Mouse (Mus musculus): ENCODE measurements around the gene Psmb5. TPM values are rescaled to one million over a fixed set of nuclear protein-coding genes. Genes with fewer than 3 reads are reported as not detected.

The Psmb5 gene
- total RNA-seq, 2 experiments from 2014 or later, result 185 to 188 TPM

DNA sequence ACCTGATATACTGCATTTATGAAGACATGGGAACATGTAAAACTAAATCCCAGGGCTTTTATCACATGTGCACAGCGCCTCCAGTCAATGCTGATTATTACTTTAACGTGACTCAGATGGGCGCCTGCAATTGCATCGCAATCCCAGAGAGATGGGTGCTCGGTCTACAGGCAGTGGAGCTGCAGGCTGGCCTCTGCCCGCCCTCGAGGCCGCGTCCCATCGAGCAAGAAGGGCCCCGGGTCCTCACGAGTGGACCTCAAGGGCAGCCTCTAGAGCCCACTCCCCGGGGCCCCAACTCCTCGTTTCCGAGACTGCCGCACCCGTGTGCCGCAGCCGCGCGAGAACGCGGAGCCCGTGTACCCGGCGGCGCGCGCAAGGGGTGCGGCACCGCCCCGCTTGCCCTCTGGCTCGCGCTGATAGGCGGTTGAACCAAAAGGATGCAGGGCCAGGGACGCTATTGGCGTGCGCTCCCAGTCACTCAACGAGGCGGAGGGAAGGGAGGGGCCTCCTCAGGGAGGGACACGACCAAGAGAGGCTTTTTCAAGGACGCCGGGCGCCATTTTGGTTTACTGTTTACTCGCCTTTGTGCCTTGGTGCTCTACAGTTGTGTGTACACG lies 14.7 kb downstream of the Psmb5 start:
- intact Hi-C loops (cut with DNase I), result no loop called here
- DNase-seq (ENCODE audit: low spot score in 2 of 2), result peak; percentile 96 to 98

DNA sequence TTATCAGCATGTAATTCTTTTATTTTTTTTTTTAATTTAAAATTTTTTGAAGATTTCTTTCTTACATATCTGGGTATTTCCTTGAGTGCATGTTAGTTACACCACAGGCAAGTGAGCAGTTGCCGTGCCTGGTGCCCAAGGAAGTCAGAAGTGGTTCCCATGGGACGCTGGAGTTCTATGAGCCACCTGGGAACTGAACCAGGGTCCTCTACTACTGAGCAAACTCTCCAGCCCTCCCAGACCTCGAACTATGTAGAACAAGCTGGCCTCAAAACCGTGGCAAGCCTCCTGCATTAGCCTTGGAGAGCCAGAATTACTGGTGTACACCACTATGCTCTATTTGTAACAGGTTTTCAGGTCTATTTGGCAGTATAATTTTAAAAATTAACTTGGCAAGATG lies 15.2 kb downstream of the Psmb5 start:
- no peak for DNase-seq (ENCODE audit: low spot score in 2 of 2)
- intact Hi-C loops (cut with DNase I), result no loop called here

- intact Hi-C loops (cut with DNase I), result no loop called here
- no peak for DNase-seq (ENCODE audit: low spot score in 2 of 2)
Measured at GRCm38 (mm10) chr14:54601601-54602000, 16.2 kb downstream of the Psmb5 start.

DNA sequence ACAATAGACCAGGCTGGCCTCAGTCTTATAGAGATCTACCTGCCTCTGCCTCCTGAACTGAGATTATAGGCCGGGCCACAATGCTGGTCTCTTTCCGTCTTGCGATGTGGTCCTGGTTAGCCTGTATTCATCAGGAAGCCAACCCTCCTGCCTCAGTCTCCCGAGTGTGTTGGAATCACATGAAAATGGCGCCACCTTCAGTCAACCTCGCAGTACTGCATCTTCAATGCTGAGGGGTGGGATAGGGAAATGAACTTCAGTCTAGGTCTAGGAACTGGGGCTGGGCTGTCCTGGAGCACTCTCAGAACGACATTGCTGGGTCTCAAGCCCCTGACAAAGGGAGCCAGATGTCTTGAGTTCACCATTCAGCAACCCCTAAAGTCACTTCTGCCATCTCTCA lies 20.7 kb downstream of the Psmb5 start:
- no peak for DNase-seq (ENCODE audit: low spot score in 2 of 2)
- intact Hi-C loops (cut with DNase I), result no loop called here

GRCm38 (mm10) chr14:54594631-54595414 lies 23.0 kb downstream of the Psmb5 start:
- DNase-seq (ENCODE audit: low spot score in 2 of 2), result peak; percentile 45 to 59
- intact Hi-C loops (cut with DNase I), result no loop called here

- intact Hi-C loops (cut with DNase I), result no loop called here
Measured at GRCm38 (mm10) chr14:54594055-54594454, 23.8 kb downstream of the Psmb5 start.

DNA sequence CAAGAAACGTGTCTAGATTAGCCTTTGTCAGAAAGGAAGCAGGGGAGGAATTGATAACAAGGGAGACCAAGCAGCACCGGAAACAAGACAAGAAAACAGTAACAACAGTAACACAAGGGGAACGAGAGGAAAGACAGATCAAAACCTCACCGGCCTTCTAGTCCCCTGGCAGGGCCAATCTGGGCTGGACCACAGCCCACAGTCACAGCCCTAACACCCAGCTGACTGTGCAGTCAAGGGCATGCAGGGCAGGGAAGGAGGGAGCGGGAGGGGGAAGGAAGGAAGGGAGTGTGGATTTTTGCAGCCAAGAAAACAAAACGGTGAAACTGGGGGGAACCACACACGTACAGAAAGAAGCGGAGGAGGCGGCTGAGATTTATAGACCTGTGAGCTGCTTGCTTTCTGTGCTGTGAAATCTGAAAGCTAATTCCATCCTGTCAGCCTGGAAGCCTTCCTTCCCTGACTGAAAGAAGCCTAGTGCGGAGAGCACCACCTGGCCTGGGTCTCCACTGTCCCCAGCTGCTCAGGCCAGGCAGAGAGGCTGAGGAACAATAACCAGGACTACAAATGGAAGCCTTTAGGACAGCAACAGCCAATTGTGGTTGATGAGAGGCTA lies 25.4 kb downstream of the Psmb5 start:
- intact Hi-C loops (cut with DNase I), result no loop called here
- peak; percentile 65 to 75 for DNase-seq (ENCODE audit: low spot score in 2 of 2)

More at GRCm38 (mm10) chr14:54594055-54594454, 23.8 kb downstream of the Psmb5 start:
- DNase-seq (ENCODE audit: low spot score in 2 of 2), result no peak

DNA sequence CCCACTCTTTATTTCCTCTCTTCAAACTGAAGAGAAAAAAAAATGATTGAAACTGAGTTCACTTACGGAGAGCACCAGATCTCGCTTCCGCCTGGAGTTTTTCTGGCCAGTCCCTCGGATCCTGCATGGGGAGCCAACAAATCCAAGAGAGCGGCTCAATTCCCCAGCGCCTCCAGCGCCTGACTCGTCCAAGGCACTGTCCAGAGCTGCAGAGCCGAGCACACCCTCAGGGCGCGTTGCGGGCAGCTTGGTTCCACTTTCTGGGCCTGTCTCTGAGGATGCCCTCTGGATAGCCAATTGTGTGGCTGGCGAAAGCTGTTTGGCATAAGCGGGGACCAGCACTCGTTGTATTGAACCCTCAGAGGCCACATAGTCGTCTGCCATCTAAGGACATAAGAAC lies 26.8 kb downstream of the Psmb5 start:
- intact Hi-C loops (cut with DNase I), result no loop called here
- no peak for DNase-seq (ENCODE audit: low spot score in 2 of 2)

GRCm38 (mm10) chr14:54583681-54584338 lies 34.0 kb downstream of the Psmb5 start:
- intact Hi-C loops (cut with DNase I), result no loop called here
- DNase-seq (ENCODE audit: low spot score in 2 of 2), result peak; percentile 48 to 70

- no peak for DNase-seq (ENCODE audit: low spot score in 2 of 2)
- intact Hi-C loops (cut with DNase I), result no loop called here
Measured at GRCm38 (mm10) chr14:54582536-54582935, 35.3 kb downstream of the Psmb5 start.

DNA sequence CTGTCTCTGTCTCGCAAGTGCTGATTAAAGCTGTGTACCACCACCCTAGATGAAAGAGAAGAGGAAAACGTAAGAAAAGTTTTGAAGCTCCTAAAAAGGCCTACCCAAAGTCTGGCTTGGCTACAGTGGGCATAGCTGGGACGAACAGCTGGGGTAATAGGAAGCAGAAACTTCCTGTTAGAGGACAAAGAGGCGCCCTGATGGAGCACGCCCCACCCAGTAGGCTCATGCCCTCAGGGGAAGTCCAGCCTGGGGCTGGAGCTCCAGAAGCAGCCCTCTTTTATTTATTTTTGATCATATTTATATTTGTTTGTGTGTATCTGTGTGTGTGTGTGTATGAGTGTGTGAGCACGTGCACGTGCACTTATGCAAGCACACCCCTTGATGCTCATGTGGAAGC lies 38.2 kb downstream of the Psmb5 start:
- intact Hi-C loops (cut with DNase I), result loop anchor here (10.0 kb wide), 1 partner anchor 355 kb away; no protein-coding TSS in a partner anchor

GRCm38 (mm10) chr14:54578063-54578462 lies 39.8 kb downstream of the Psmb5 start:
- no peak for DNase-seq (ENCODE audit: low spot score in 2 of 2)
- intact Hi-C loops (cut with DNase I), result loop anchor here (10.0 kb wide), 1 partner anchor 353 kb away; no protein-coding TSS in a partner anchor

More for the DNA sequence above, 38.2 kb downstream of the Psmb5 start:
- DNase-seq (ENCODE audit: low spot score in 2 of 2), result no peak

- intact Hi-C loops (cut with DNase I), result loop anchor here (10.0 kb wide), 1 partner anchor 353 kb away; no protein-coding TSS in a partner anchor
- peak; percentile 68 to 72 for DNase-seq (ENCODE audit: low spot score in 2 of 2)
Measured at GRCm38 (mm10) chr14:54577089-54577982, 40.5 kb downstream of the Psmb5 start, which contains the start of gene Ajuba. TSS of gene Ajuba (minus strand) at chr14:54577558.

DNA sequence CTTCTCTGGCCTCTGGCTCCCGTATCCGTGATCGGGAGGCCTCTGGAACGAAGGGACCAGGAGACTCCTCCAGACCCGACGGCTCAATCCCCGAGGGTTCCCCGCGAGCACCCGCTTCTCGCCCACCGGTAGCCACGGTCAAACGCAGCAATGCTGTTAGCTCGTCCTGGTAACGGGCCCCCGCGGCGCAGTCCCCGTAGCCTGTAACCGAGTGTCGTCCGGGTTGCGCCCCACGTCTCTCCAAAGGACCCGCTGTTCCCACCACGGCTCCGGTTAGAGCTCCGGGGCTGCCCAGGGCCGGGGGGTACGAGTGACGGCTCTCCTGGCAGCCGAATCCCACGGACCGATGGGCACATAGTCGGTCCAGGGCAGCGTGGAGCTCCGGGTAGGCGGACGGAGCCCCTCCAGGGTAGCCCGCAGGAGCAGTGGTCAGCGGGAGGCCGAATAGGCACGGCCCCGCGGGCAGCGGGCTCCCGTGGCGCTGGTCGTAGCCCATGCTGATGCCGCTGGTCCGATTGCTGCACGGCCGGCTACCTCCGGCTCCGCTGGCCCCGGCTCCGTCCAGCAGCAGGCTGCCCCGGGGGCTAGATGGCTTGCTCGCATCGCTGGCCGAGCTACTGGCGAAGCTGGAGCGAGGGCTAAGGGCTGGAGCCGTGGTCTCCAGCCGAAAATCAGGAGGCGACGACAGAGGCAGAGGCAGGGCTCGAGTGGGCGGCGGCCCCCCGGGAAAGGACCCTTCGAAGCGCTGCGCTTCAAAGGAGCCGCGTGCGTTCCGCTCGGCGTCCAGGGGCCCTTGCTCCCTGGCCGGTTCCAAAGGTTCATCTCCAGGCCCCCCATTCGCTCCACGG lies 41.4 kb downstream of the Psmb5 start:
- intact Hi-C loops (cut with DNase I), result loop anchor here (10.0 kb wide), 1 partner anchor 352 kb away; no protein-coding TSS in a partner anchor
- no peak for DNase-seq (ENCODE audit: low spot score in 2 of 2)

GRCm38 (mm10) chr14:54575631-54576030 lies 42.2 kb downstream of the Psmb5 start:
- no peak for DNase-seq (ENCODE audit: low spot score in 2 of 2)
- intact Hi-C loops (cut with DNase I), result loop anchor here (10.0 kb wide), 1 partner anchor 351 kb away; no protein-coding TSS in a partner anchor

DNA sequence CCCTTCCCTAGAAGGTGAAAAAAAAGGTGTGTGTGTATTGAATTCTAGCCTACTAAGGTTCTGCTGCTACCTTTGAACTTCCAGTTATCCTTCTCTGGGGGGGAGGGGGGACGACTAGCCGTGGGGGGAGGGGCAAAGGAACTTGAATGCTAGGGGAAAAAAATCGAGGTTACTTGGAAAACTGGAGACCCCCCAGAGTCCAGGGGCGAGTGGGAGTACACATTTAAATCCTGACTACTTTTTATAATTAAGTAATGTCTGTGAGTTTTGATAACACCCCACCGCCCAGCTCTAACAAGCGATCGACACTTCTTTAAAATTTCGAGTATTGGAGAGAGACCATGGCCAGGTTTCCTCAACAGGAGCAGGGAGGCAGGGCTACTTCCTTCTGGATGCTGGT lies 42.8 kb downstream of the Psmb5 start:
- no peak for DNase-seq (ENCODE audit: low spot score in 2 of 2)
- intact Hi-C loops (cut with DNase I), result loop anchor here (10.0 kb wide), 1 partner anchor 350 kb away; no protein-coding TSS in a partner anchor

- no peak for DNase-seq (ENCODE audit: low spot score in 2 of 2)
- intact Hi-C loops (cut with DNase I), result loop anchor here (10.0 kb wide), 1 partner anchor 349 kb away; no protein-coding TSS in a partner anchor
Measured at GRCm38 (mm10) chr14:54574253-54574652, 43.6 kb downstream of the Psmb5 start.

All from left cerebral cortex, postnatal 14 days (tissue).